Mouse (Mus musculus) liver, adult 2 months (tissue): ENCODE results near the gene Taf6l.

Experiments used
- CTCF ChIP-seq: fragments of 200-500 bp; IDR thresholded peaks from 2 replicates; pipeline ENCODE4 v1.5.1; 2011; ENCODE audit warnings: low read depth, low read length, control low read depth
- POLR2A ChIP-seq: fragments of 200-500 bp; IDR thresholded peaks from 2 replicates; pipeline ENCODE4 v1.6.1; 2011; ENCODE audit warnings: low read length, control low read depth; ENCODE audit not compliant: insufficient read depth; ENCODE audit errors: extremely low read depth

DNA sequence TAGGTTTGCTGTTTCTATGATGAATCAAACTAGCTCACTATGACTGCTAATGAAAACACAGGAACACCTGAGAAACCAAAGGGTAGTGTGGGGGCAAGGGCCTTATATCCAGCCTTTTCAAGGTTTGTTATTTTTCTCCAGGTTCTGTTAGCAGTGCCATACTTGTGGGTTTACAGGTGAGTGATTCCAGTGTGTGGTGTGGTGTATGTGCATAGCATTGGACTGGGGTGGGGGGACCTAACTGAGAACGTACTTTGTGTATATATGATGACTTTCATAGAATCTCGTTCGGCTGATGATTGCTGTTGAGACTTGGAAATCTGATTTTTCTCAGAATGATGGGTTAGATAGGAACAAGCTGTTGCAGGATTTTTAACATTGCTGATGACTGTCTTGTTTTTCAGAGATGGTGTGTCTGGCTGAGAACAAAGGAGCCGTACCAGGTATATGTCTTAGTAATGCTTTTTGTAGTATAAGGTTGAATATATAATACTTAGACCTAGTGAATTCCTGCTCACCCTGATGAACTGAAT lies 61.1 kb downstream of the Taf6l start:
- TF ChIP-seq CTCF (no peak), POLR2A (no peak)
